10 mouse cellular contexts compared by ENCODE assay signal in genomic region chr4:138517153-138517789, GRCm38 (mm10).
DNase-seq lines count a peak whose midpoint lies in the region; ATAC-seq and TF ChIP-seq lines count a peak whose summit lies in the region.
"Had no signal": no experiment of that assay in that cellular context is flagged by ENCODE, and none has a peak within 500 bp of the region (broad histone marks: within the 10 kb centered on the region; RNA-seq: fewer than 3 reads in every experiment).

No protein-coding gene starts in this region.

- no peaks in the 10 kb centered on the region for H3K9me3 ChIP-seq in midbrain, embryonic 14.5 days (ENCODE audit: control insufficient read depth, low read length)
- H3K9me3 ChIP-seq in stomach, postnatal 0 days (ENCODE audit: control insufficient read depth, low read length) = no peaks in the 10 kb centered on the region
- H3K9me3 ChIP-seq: lung, embryonic 15.5 days had no signal

- peak overlapping the region; percentile 64 for H3K27ac ChIP-seq in midbrain, embryonic 14.5 days (replicated peaks; ENCODE audit: low read depth, low read length)
- H3K27ac ChIP-seq in stomach, postnatal 0 days (replicated peaks) = no peak overlapping the region
- H3K27ac ChIP-seq: lung, embryonic 15.5 days had no signal

- peak overlapping the region; percentile 17; the same call in 1 of the 2 replicates for H3K4me2 ChIP-seq in midbrain, embryonic 14.5 days (ENCODE audit: low read length)
- no peak overlapping the region for H3K4me2 ChIP-seq in stomach, postnatal 0 days (replicated peaks; ENCODE audit: low read depth)
- H3K4me2 ChIP-seq: lung, embryonic 15.5 days had no signal

- DNase-seq in cerebellum, postnatal 10 days = peak; percentile 61 to 64
- no peak for DNase-seq in cerebellum, adult 8-10 months
- peak; percentile 31 for DNase-seq in ES-CJ7 (ENCODE audit: low read depth, low spot score)
- DNase-seq in kidney, adult 9 months = peak; percentile 54
- DNase-seq in midbrain, embryonic 14.5 days = peak; percentile 90
- no peak for DNase-seq in stomach, postnatal 0 days (ENCODE audit: low spot score)
- DNase-seq in adrenal gland, adult 8-10 months = no peak
- DNase-seq in spleen, adult 12 weeks (ENCODE audit: low spot score) = no peak
- DNase-seq: thymus, postnatal 4 days had no signal

- H3K9ac ChIP-seq in midbrain, embryonic 14.5 days (replicated peaks; ENCODE audit: low read length) = no peak overlapping the region
- no peak overlapping the region for H3K9ac ChIP-seq in stomach, postnatal 0 days (ENCODE audit: low read length)
- H3K9ac ChIP-seq: lung, embryonic 15.5 days had no signal

- ATAC-seq in midbrain, embryonic 14.5 days (ENCODE audit: low FRiP score, low TSS enrichment) = peak; percentile 60; the same call in 1 of the 2 replicates
- ATAC-seq in stomach, postnatal 0 days (ENCODE audit: low FRiP score, low TSS enrichment) = no peak

- no peak for TF ChIP-seq EP300 in stomach, postnatal 0 days (optimal IDR thresholded peaks at IDR 0.05)

- peaks cover 21% of the 10 kb centered on the region for H3K4me1 ChIP-seq in midbrain, embryonic 14.5 days (ENCODE audit: control insufficient read depth, insufficient read depth, low read length)
- H3K4me1 ChIP-seq in stomach, postnatal 0 days (replicated peaks; ENCODE audit: control insufficient read depth, insufficient read depth) = no peaks in the 10 kb centered on the region

- no peak for TF ChIP-seq CTCF in stomach, postnatal 0 days (IDR thresholded peaks at IDR 0.05; ENCODE audit: low read depth)

- 15% methylated on average over 9 of the region's 9 CpGs for WGBS in midbrain, embryonic 14.5 days
- 52% methylated on average over 9 of the region's 9 CpGs for WGBS in stomach, postnatal 0 days

- no peaks in the 10 kb centered on the region for H3K36me3 ChIP-seq in midbrain, embryonic 14.5 days (ENCODE audit: control insufficient read depth, insufficient read depth, low read length)
- H3K36me3 ChIP-seq in stomach, postnatal 0 days (ENCODE audit: control insufficient read depth, insufficient read depth, low read length) = no peaks in the 10 kb centered on the region
- H3K36me3 ChIP-seq: lung, embryonic 15.5 days had no signal

- no peaks in the 10 kb centered on the region for H3K27me3 ChIP-seq in midbrain, embryonic 14.5 days (ENCODE audit: control insufficient read depth, insufficient read depth, low read length)
- H3K27me3 ChIP-seq in stomach, postnatal 0 days (ENCODE audit: control insufficient read depth, insufficient read depth, low read length) = no peaks in the 10 kb centered on the region
- H3K27me3 ChIP-seq: lung, embryonic 15.5 days had no signal

- H3K4me3 ChIP-seq in midbrain, embryonic 14.5 days (replicated peaks; ENCODE audit: low read depth, low read length) = no peak overlapping the region
- H3K4me3 ChIP-seq in stomach, postnatal 0 days (ENCODE audit: low read depth, low read length) = no peak overlapping the region
- H3K4me3 ChIP-seq: lung, embryonic 15.5 days had no signal

Comparison
In these comparisons a context has a peak if more than half of its experiments do, and no peak if none do; other contexts are left out.
1. DNase-seq: peak in cerebellum, postnatal 10 days (2 of 2), ES-CJ7 (single experiment), kidney, adult 9 months (single experiment) and midbrain, embryonic 14.5 days (single experiment); none in cerebellum, adult 8-10 months (single experiment), stomach, postnatal 0 days (single experiment), adrenal gland, adult 8-10 months (single experiment) and spleen, adult 12 weeks (single experiment).